Mouse (Mus musculus) C2C12 (cell line): ENCODE results near the gene Gmds. TPM values are rescaled to one million over a fixed set of nuclear protein-coding genes. Genes with fewer than 3 reads are reported as not detected.

ENCODE experiments used
- H3K27me3 ChIP-seq: one replicate; pipeline ENCODE4 v1.6.1; 2011; ENCODE audit not compliant: control insufficient read depth, insufficient read depth, insufficient read length
- H3K36me3 ChIP-seq: one replicate; pipeline ENCODE4 v1.6.1; 2011; ENCODE audit not compliant: control insufficient read depth, insufficient read depth
- H3K4me3 ChIP-seq: one replicate; pipeline ENCODE4 v1.5.1; 2011; ENCODE audit warnings: mild to moderate bottlenecking, control low read depth; ENCODE audit not compliant: poor library complexity, insufficient read depth, severe bottlenecking
- H3K79me2 ChIP-seq: one replicate; pipeline ENCODE4 v1.6.1; 2011; ENCODE audit not compliant: control insufficient read depth, insufficient read depth
- H3K79me3 ChIP-seq: one replicate; pipeline ENCODE4 v1.6.1; 2011; ENCODE audit warnings: low read depth, control low read depth
- H3ac ChIP-seq: one replicate; pipeline ENCODE3; 2011; ENCODE audit warnings: low read depth; ENCODE audit not compliant: control insufficient read depth, insufficient read length
- CEBPB ChIP-seq: IDR thresholded peaks from one replicate; pipeline ENCODE4 v1.6.1; 2011; ENCODE audit warnings: low read depth, mild to moderate bottlenecking, control low read depth, moderate library complexity
- CTCF ChIP-seq: IDR thresholded peaks from one replicate; pipeline ENCODE4 v1.5.1; 2011; ENCODE audit not compliant: control insufficient read depth, insufficient read depth, insufficient read length
- FOSL1 ChIP-seq: IDR thresholded peaks from one replicate; pipeline ENCODE4 v1.8.0; 2011; ENCODE audit warnings: mild to moderate bottlenecking, low read length; ENCODE audit not compliant: poor library complexity, insufficient read depth, severe bottlenecking
- MAX ChIP-seq: IDR thresholded peaks from one replicate; pipeline ENCODE4 v1.6.1; 2011; ENCODE audit warnings: mild to moderate bottlenecking, control low read depth
- MYOD1 ChIP-seq: IDR thresholded peaks from one replicate; pipeline ENCODE4 v1.6.1; 2011; ENCODE audit warnings: low read depth; ENCODE audit not compliant: control insufficient read depth, insufficient read length
- MYOG ChIP-seq: IDR thresholded peaks from one replicate; pipeline ENCODE4 v1.6.1; 2011; ENCODE audit not compliant: control insufficient read depth, insufficient read length; ENCODE audit errors: extremely low read depth
- USF1 ChIP-seq: IDR thresholded peaks from one replicate; pipeline ENCODE4 v1.6.1; 2011; ENCODE audit warnings: low read depth, mild to moderate bottlenecking, control low read depth, moderate library complexity
- polyA plus RNA-seq: library from polyadenylated mRNA; unstranded; fragments of >200 nt; fragmentation: generic; extraction: Trizol; gene quantifications from one replicate; pipeline ENCODE4 v1.2.1, GENCODE M21; 2012; ENCODE audit warnings: missing spikeins

Gene Gmds
- polyA plus RNA-seq, 1 experiment = 21.1 TPM

DNA sequence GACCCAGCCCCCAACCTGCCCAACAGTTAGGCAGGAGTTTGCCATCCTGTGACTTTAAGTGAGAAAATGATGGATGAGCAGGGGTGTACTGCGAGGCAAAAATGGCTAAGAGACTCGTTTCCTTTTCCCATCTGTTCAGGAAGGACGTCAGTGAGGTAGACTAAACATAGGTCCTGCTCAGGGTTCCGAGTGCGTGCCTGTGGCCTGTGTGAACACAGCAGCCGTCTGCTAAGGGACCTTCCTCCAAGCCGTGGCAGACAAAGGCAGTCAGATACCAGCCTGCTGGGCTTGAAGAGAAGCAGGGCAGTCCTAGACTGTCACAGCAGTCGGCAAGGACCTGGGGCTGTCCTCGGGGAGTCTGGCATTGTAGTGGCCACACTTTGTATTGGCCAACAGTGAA lies 540.5 kb downstream of the Gmds start:
- no peaks in the 10 kb centered on the region for H3K36me3 ChIP-seq
- no peak overlapping the region for H3ac ChIP-seq
- TF ChIP-seq MYOG = no peak
- TF ChIP-seq USF1 = no peak
- TF ChIP-seq MAX = no peak
- no peak for TF ChIP-seq MYOD1
- no peak for TF ChIP-seq CTCF
- no peak for TF ChIP-seq FOSL1
- TF ChIP-seq CEBPB = no peak
- no peaks in the 10 kb centered on the region for H3K79me2 ChIP-seq
- H3K79me3 ChIP-seq = no peaks in the 10 kb centered on the region
- H3K27me3 ChIP-seq = no peaks in the 10 kb centered on the region
- H3K4me3 ChIP-seq = no peak overlapping the region

DNA sequence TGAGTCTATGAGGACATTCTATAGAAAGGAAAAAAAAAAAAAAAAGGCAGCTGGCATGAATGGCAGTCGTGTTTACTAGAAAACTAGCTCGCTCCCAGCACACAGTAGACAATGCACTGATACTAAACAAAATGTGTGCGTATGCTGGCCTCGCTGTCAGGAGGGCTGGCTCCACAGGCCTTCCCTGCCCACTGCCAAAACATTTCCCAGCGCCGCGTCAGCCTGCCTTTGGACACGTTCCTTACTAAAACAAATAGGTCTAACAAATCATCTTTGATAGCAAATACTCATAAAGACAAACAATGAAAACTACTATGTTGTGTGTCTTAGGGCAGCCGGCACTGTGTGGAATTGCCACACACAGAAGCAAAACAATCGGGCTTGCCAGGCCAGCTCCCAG lies 541.2 kb downstream of the Gmds start:
- H3K4me3 ChIP-seq = no peak overlapping the region
- no peak overlapping the region for H3ac ChIP-seq
- H3K36me3 ChIP-seq = no peaks in the 10 kb centered on the region
- no peaks in the 10 kb centered on the region for H3K79me3 ChIP-seq
- TF ChIP-seq FOSL1 (no peak), MAX (no peak), USF1 (no peak), MYOD1 (no peak), CEBPB (no peak), MYOG (no peak), CTCF (no peak)
- H3K27me3 ChIP-seq = no peaks in the 10 kb centered on the region
- H3K79me2 ChIP-seq = no peaks in the 10 kb centered on the region

DNA sequence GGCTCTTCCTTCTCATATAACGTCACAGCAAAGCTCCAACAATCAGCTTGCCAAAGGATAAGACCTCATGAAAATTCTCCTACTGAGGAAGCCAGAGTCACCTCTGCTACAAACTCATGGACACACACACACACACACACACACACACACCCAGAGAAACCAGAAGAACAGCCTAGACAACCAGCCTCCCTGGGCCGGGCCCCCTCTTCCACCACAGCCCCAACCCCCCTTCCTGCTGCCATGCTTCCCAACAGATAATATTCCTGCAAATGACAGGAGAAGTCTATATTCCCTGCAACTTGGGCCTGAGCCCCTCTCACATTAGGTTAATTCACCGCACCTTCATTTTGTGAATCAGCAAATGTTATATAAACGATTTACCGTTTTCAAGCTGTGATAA lies 545.4 kb downstream of the Gmds start:
- no peaks in the 10 kb centered on the region for H3K36me3 ChIP-seq
- TF ChIP-seq MAX (no peak), MYOD1 (no peak), USF1 (no peak), CTCF (no peak), FOSL1 (no peak), MYOG (no peak), CEBPB (no peak)
- H3K27me3 ChIP-seq = no peaks in the 10 kb centered on the region
- no peaks in the 10 kb centered on the region for H3K79me3 ChIP-seq
- H3ac ChIP-seq = no peak overlapping the region
- no peaks in the 10 kb centered on the region for H3K79me2 ChIP-seq
- no peak overlapping the region for H3K4me3 ChIP-seq

DNA sequence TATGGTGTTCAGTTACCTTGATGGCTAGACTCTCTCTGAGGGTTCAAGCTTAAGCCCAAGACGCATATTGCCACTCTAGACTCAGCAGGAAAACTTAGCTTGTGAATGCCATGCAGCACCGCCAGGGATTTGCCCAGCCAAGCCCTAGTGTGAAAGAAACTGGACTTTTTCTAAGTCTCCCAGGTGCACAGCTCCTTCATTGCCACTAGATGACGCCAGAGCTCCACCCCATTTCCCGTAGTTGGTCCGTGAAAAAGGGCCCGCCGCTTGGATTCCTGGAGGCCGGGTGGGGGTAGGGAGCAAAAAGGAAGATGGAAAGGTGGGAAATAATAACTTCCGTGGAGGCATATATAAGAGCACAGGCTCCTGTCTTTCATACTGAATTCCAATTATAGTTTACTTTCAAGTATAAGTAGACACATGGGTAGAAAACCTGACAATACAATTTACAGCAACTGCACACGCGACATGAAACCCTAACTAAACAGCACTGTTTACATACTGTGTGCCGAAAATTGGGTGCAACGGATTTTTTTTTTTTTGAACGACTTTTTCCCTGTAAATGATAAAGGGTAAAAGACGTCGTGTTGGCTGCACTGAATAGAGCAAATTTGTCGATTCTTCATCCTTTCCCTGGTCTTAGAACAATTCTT lies 545.9 kb downstream of the Gmds start:
- H3K79me2 ChIP-seq = no peaks in the 10 kb centered on the region
- TF ChIP-seq CTCF (peak; percentile 65), MYOG (no peak), USF1 (no peak), MAX (no peak)
- H3K27me3 ChIP-seq = no peaks in the 10 kb centered on the region
- no peak overlapping the region for H3K4me3 ChIP-seq
- no peaks in the 10 kb centered on the region for H3K79me3 ChIP-seq
- H3K36me3 ChIP-seq = no peaks in the 10 kb centered on the region
- no peak overlapping the region for H3ac ChIP-seq

DNA sequence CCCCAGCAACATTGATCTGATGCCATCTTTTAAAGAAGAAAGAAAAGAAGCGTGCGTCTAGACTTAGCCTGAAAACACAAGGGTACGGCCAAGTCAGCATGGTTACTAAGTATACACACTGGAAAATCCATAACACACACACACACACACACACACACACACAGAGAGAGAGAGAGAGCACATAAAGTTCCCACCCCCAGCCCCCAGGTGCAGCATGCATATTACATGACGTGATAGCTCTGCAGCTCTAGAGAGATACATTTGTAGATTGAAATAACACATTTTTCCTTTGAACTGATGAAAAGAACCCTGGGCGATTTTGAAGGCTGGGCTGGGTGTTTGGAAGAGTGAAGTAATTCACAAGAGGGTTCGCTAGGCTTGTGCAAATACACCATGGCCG lies 553.8 kb downstream of the Gmds start:
- Histone ChIP-seq H3K36me3 (no peaks in the 10 kb centered on the region), H3K79me2 (no peaks in the 10 kb centered on the region), H3K4me3 (no peak overlapping the region), H3K27me3 (no peaks in the 10 kb centered on the region), H3K79me3 (no peaks in the 10 kb centered on the region), H3ac (no peak overlapping the region)
- TF ChIP-seq FOSL1 = no peak
- no peak for TF ChIP-seq MYOG
- no peak for TF ChIP-seq CEBPB
- no peak for TF ChIP-seq USF1
- TF ChIP-seq MAX = no peak
- no peak for TF ChIP-seq CTCF
- no peak for TF ChIP-seq MYOD1

DNA sequence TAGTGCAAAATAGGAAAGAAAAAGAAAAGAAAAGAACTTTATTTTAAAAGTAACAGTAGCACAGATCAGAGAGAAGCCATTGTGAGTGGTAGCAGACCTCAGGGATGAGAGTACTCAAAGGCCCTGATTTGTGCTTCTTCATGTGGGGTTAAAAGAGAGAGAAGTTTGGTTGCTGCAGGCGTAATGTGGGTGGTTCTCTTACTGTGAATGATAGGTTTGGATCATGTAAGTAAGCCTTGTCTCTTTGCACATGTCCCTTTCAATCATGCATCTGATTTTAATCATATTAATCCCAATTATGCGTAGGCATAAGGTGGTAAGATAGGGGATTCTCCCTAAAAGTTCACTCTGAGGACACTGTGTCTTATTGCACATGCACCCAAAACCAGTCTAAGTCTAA lies 556.5 kb downstream of the Gmds start:
- TF ChIP-seq FOSL1 (no peak), MYOG (no peak), MYOD1 (no peak), CEBPB (no peak), CTCF (no peak), MAX (no peak), USF1 (no peak)
- no peak overlapping the region for H3ac ChIP-seq
- no peaks in the 10 kb centered on the region for H3K27me3 ChIP-seq
- H3K79me2 ChIP-seq = no peaks in the 10 kb centered on the region
- H3K4me3 ChIP-seq = no peak overlapping the region
- H3K79me3 ChIP-seq = no peaks in the 10 kb centered on the region
- no peaks in the 10 kb centered on the region for H3K36me3 ChIP-seq
